Mouse (Mus musculus) heart, embryonic 12.5 days (tissue): ENCODE measurements around the gene Lime1. TPM values are rescaled to one million over a fixed set of nuclear protein-coding genes. Genes with fewer than 3 reads are reported as not detected.

Experiments used
- ATAC-seq: fragments of 200-750 bp; cut with Nextera tagmentation; 2 replicates; pipeline ENCODE4 v1.8.0; 2017; ENCODE audit warnings: moderate TSS enrichment, moderate library complexity; ENCODE audit not compliant: insufficient number of reproducible peaks, low FRiP score
- H3K27ac ChIP-seq: fragments of 300-500 bp; sonication (generic); 2 replicates; pipeline ENCODE4 v1.5.1; 2016; ENCODE audit warnings: mild to moderate bottlenecking, moderate library complexity; ENCODE audit not compliant: poor library complexity, severe bottlenecking
- H3K27me3 ChIP-seq: fragments of 300-500 bp; sonication (generic); replicated peaks from 2 replicates; pipeline ENCODE4 v1.6.1; 2016; ENCODE audit warnings: mild to moderate bottlenecking, moderate library complexity
- H3K36me3 ChIP-seq: fragments of 300-500 bp; sonication (generic); 2 replicates; pipeline ENCODE4 v1.6.1; 2016; ENCODE audit warnings: mild to moderate bottlenecking, moderate library complexity
- H3K4me1 ChIP-seq: fragments of 300-500 bp; sonication (generic); replicated peaks from 2 replicates; pipeline ENCODE4 v1.6.1; 2016; ENCODE audit warnings: mild to moderate bottlenecking
- H3K4me2 ChIP-seq: fragments of 300-500 bp; sonication (generic); 2 replicates; pipeline ENCODE4 v1.6.1; 2016; ENCODE audit warnings: mild to moderate bottlenecking, moderate library complexity
- H3K4me3 ChIP-seq: fragments of 300-500 bp; sonication (generic); 2 replicates; pipeline ENCODE4 v1.5.1; 2016; ENCODE audit warnings: mild to moderate bottlenecking
- H3K9ac ChIP-seq: fragments of 300-500 bp; sonication (generic); 2 replicates; pipeline ENCODE4 v1.6.1; 2016; ENCODE audit warnings: mild to moderate bottlenecking, moderate library complexity
- H3K9me3 ChIP-seq: fragments of 300-500 bp; sonication (generic); replicated peaks from 2 replicates; pipeline ENCODE4 v1.6.1; 2016; ENCODE audit warnings: mild to moderate bottlenecking, moderate library complexity
- WGBS: fragments of 180-500 bp; shearing (Covaris S2); methylation state at CpG from one replicate; pipeline ENCODE4 v1.1.7; 2016; 5-methylcytosine and 5-hydroxymethylcytosine counted together
- polyA plus RNA-seq: library from polyadenylated mRNA; unstranded; fragments of >200 nt; fragmentation: Nextera tagmentation; extraction: Ambion mirVana; gene quantifications from 2 replicates; pipeline ENCODE4 v1.2.1, GENCODE M21; 2016

Gene Lime1
- polyA plus RNA-seq, 1 experiment from 2014 or later = 16.2 TPM

- Histone ChIP-seq H3K9ac (no peak overlapping the region), H3K4me1 (peaks cover 58% of the 10 kb centered on the region), H3K36me3 (peaks cover 16% of the 10 kb centered on the region), H3K27me3 (no peaks in the 10 kb centered on the region), H3K4me3 (no peak overlapping the region), H3K4me2 (no peak overlapping the region), H3K9me3 (no peaks in the 10 kb centered on the region), H3K27ac (no peak overlapping the region; the same call in 1 of the 2 replicates)
- 18% methylated on average over 7 of the region's 7 CpGs for WGBS
- no peak for ATAC-seq
Measured at GRCm38 (mm10) chr2:181419359-181419758, 39.5 kb downstream of the Lime1 start.

- Histone ChIP-seq H3K9ac (no peak overlapping the region), H3K27me3 (no peaks in the 10 kb centered on the region), H3K4me2 (no peak overlapping the region), H3K27ac (peak overlapping the region; percentile 9; the same call in 1 of the 2 replicates), H3K9me3 (no peaks in the 10 kb centered on the region), H3K4me3 (no peak overlapping the region), H3K4me1 (peaks cover 68% of the 10 kb centered on the region), H3K36me3 (peaks cover 16% of the 10 kb centered on the region)
- 12% methylated on average over 4 of the region's 4 CpGs for WGBS
- ATAC-seq = no peak
Measured at GRCm38 (mm10) chr2:181420426-181420825, 40.5 kb downstream of the Lime1 start.

- no peaks in the 10 kb centered on the region for H3K27me3 ChIP-seq
- H3K36me3 ChIP-seq = peaks cover 16% of the 10 kb centered on the region
- WGBS = 23% methylated on average over 4 of the region's 4 CpGs
- peak overlapping the region; percentile 29; the same call in 1 of the 2 replicates for H3K27ac ChIP-seq
- no peak overlapping the region for H3K4me2 ChIP-seq
- no peak overlapping the region for H3K4me3 ChIP-seq
- peak; percentile 73 for ATAC-seq
- no peak overlapping the region for H3K9ac ChIP-seq
- H3K9me3 ChIP-seq = no peaks in the 10 kb centered on the region
- H3K4me1 ChIP-seq = peaks cover 63% of the 10 kb centered on the region
Measured at GRCm38 (mm10) chr2:181420903-181421638, 41.2 kb downstream of the Lime1 start.

- H3K36me3 ChIP-seq = peaks cover 16% of the 10 kb centered on the region
- no peak overlapping the region for H3K9ac ChIP-seq
- ATAC-seq = no peak
- H3K4me2 ChIP-seq = no peak overlapping the region
- H3K27me3 ChIP-seq = no peaks in the 10 kb centered on the region
- WGBS = 54% methylated on average over 9 of the region's 9 CpGs
- no peaks in the 10 kb centered on the region for H3K9me3 ChIP-seq
- H3K4me3 ChIP-seq = no peak overlapping the region
- H3K27ac ChIP-seq = 0 out of 2 replicates have a peak overlapping the region, but pooled peaks have one; percentile 11
- peaks cover 63% of the 10 kb centered on the region for H3K4me1 ChIP-seq
Measured at GRCm38 (mm10) chr2:181423834-181424233, 44.0 kb downstream of the Lime1 start.

Other genes starting within 250 kb of the Lime1 start
- 0.11 TPM in 1 of 2 replicates, not detected in the other for gene Kcnq2, start 244.8 kb upstream of the Lime1 start, polyA plus RNA-seq
- gene Eef1a2, start 223.1 kb upstream of the Lime1 start, polyA plus RNA-seq = 7.7 and 7.9 TPM in 2 replicates
- 174 and 175 TPM in 2 replicates for gene Ppdpf, start 192.8 kb upstream of the Lime1 start, polyA plus RNA-seq
- not detected in 2 replicates for gene Ptk6, start 177.3 kb upstream of the Lime1 start, polyA plus RNA-seq
- 0.23 and 0.32 TPM in 2 replicates for gene Srms, start 166.9 kb upstream of the Lime1 start, polyA plus RNA-seq
- not detected in 2 replicates for gene Fndc11, start 160.1 kb upstream of the Lime1 start, polyA plus RNA-seq
- gene Helz2, start 138.1 kb upstream of the Lime1 start, polyA plus RNA-seq = 1.7 and 1.9 TPM in 2 replicates
- gene Gmeb2, start 92.0 kb upstream of the Lime1 start, polyA plus RNA-seq = 10.3 and 10.7 TPM in 2 replicates
- 0.45 and 0.80 TPM in 2 replicates for gene Stmn3, start 65.6 kb upstream of the Lime1 start, polyA plus RNA-seq
- 29.0 and 30.0 TPM in 2 replicates for gene Rtel1, start 60.3 kb upstream of the Lime1 start, polyA plus RNA-seq
- gene Zgpat, start 15.2 kb upstream of the Lime1 start, polyA plus RNA-seq = 33.8 and 33.9 TPM in 2 replicates
- 50.0 and 54.1 TPM in 2 replicates for gene Arfrp1, start 14.7 kb upstream of the Lime1 start, polyA plus RNA-seq
- gene Zbtb46, start 79.3 kb downstream of the Lime1 start, polyA plus RNA-seq = 13.5 and 15.1 TPM in 2 replicates
- gene Abhd16b, start 113.1 kb downstream of the Lime1 start, polyA plus RNA-seq = 0.24 TPM in 1 of 2 replicates, not detected in the other
- gene Tpd52l2, start 117.1 kb downstream of the Lime1 start, polyA plus RNA-seq = 105 and 109 TPM in 2 replicates
- gene Dnajc5, start 140.4 kb downstream of the Lime1 start, polyA plus RNA-seq = 89.5 and 91.9 TPM in 2 replicates
- gene Uckl1, start 204.8 kb downstream of the Lime1 start, polyA plus RNA-seq = 64.2 and 65.3 TPM in 2 replicates
- 46.8 and 48.8 TPM in 2 replicates for gene Prpf6, start 211.8 kb downstream of the Lime1 start, polyA plus RNA-seq
- 44.8 and 46.1 TPM in 2 replicates for gene Zfp512b, start 212.7 kb downstream of the Lime1 start, polyA plus RNA-seq
- 12.4 and 13.4 TPM in 2 replicates for gene Samd10, start 219.1 kb downstream of the Lime1 start, polyA plus RNA-seq